Mouse (Mus musculus) liver, embryonic 14 days (tissue): ENCODE results near the gene Paxbp1. TPM values are rescaled to one million over a fixed set of nuclear protein-coding genes. Genes with fewer than 3 reads are reported as not detected.

ENCODE experiments used
- polyA plus RNA-seq: library from polyadenylated mRNA; depleted of rRNA; stranded (reverse); fragments of >200 nt; gene quantifications from 2 replicates; pipeline ENCODE4 v1.2.3, GENCODE M21; 2012; rRNA removed

Paxbp1 gene
- polyA plus RNA-seq: 28.3 and 31.1 TPM in 2 replicates

DNA sequence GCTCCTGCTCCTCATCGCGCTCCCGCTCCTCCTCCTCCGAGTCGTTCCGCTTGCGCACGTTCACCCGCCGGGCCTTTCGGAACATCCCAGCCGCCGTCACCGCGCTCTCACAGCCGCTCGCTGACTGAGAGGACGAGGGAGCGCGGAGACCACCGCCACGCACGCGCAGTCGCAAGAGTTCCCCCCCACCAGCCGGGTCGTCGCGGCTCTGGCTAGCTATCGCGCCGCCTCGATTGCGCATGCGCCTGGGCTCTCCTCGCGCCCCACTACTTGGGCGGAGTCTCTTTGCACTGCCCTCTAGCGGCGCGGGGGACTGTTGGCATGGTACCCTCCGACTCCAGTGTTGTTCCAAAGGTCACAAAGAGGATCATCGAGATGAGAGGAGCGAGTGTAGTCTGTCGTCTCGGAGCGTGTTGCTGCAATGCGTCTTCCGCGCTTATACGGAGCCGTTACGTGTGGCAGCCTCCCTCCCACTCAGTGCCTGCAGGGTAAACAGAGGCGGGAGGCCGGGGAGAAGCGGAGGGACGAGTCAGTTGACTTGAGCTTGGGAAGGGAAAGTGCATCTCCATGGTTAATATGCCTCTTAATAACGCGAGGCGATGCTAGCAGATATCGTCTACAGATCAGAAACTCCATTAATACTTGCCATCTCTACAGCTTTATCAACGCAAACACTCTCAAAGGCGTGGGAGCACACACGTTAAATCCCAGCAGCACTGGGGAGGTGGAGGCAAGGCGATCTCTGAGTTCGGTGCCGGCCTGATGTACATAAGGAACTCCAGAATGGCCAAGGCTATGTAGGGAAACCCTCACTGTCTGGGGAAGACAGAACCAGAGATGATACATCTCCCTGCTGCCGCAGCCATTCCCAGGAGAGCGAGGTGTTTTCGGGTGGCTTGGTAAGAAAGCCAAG is at the start of gene Paxbp1:
Gene Paxbp1 (minus strand): TSS at position 274 of the 913 bp plus-strand sequence.

DNA sequence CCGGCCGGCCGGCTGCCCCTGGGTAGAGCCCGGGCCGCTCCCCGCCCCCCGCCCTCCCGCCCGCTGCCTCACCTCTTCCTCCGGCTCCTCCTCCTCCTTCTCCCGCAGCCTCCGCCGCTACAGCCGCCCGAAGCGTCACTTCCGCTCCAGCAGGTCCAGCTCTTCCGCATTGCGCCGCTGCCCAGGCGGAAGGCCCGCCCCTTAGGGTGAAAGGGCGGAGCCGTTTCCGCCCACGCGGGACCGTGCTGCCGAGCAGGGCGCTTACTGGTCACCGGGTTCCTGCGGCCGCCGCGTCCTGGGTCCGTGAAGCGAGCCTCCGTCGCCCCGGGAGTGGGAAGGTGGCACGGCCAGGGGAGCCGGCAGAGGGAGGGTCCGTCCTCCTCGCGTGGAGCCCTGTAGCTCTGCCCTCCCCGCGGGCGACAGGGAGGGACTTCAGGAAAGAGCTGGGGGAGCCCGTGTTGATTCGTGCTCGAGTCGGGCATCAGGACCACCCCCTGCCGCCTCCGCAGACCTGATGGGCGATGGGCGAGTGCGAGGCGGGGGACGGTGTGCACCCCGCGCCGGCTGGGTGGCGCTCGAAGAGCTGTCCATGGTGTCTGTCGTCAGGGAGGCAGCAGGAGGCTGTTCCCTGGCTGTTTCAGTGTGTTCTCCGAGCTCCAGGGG is 33.2 kb downstream of the Paxbp1 start, which contains the start of gene Synj1:
Gene Synj1 (minus strand): TSS at position 288 of the 663 bp plus-strand sequence.

Other genes starting within 250 kb of the Paxbp1 start
- 2.5 and 3.5 TPM in 2 replicates for gene Urb1, start 234.1 kb downstream of the Paxbp1 start, polyA plus RNA-seq
- 0.18 TPM in 2 replicates for gene Eva1c, start 217.8 kb downstream of the Paxbp1 start, polyA plus RNA-seq
- 12.5 and 13.5 TPM in 2 replicates for gene Cfap298, start 109.4 kb downstream of the Paxbp1 start, polyA plus RNA-seq
- gene Synj1, start 33.2 kb downstream of the Paxbp1 start, polyA plus RNA-seq: 11.7 and 15.9 TPM in 2 replicates
- gene 4932438H23Rik, start 50.6 kb upstream of the Paxbp1 start, polyA plus RNA-seq: not detected in 2 replicates
- gene Olig2, start 180.9 kb upstream of the Paxbp1 start, polyA plus RNA-seq: not detected in 2 replicates
- 0.01 TPM in 1 of 2 replicates, not detected in the other for gene Olig1, start 225.2 kb upstream of the Paxbp1 start, polyA plus RNA-seq